Mouse (Mus musculus): ENCODE measurements around the gene Zscan4d.
"Not testable (repeated sequence)": the region's sequence is repeated elsewhere in the genome, so short reads cannot be mapped to it uniquely, and the experiment has no call there.

The Zscan4d gene

GRCm38 (mm10) chr7:11166059-11166458 is at the start of gene Zscan4d:
Gene Zscan4d, minus strand, starts transcription at chr7:11166159.
- not testable (repeated sequence) for DNase-seq (ENCODE audit: low read depth, low spot score)

GRCm38 (mm10) chr7:11158036-11158435 is 7.9 kb downstream of the Zscan4d start:
- DNase-seq (ENCODE audit: low read depth, low spot score) = peak; percentile 8

Measured in retina, adult 2 months (tissue).